Mouse (Mus musculus) embryo, embryonic 11.5 days (tissue): ENCODE measurements around the gene Hsbp1.

Experiments used
- DNase-seq: peaks from one replicate; pipeline ENCODE4 v3.0.0-alpha.2; 2012; ENCODE audit warnings: low read depth, low spot score

The Hsbp1 gene

GRCm38 (mm10) chr8:119386988-119387387 is 42.7 kb downstream of the Hsbp1 start:
- DNase-seq, result no peak

GRCm38 (mm10) chr8:119394097-119394496 is 49.8 kb downstream of the Hsbp1 start:
- DNase-seq, result no peak

GRCm38 (mm10) chr8:119394524-119395026 is 50.3 kb downstream of the Hsbp1 start, which contains the start of gene Mlycd:
TSS of gene Mlycd (plus strand) at chr8:119394878.
- DNase-seq, result peak; percentile 80

- peak; percentile 14 for DNase-seq
Observed at GRCm38 (mm10) chr8:119395072-119395950, 51.0 kb downstream of the Hsbp1 start.
